Mouse (Mus musculus) cortical plate, adult 2 months (tissue): ENCODE measurements around the gene Tspan9.

Experiments
- CTCF ChIP-seq: fragments of 200-500 bp; IDR thresholded peaks from 2 replicates; pipeline ENCODE4 v1.5.1; 2011; ENCODE audit warnings: mild to moderate bottlenecking, control low read depth, low read length; ENCODE audit not compliant: insufficient read depth; ENCODE audit errors: extremely low read depth
- POLR2A ChIP-seq: fragments of 200-500 bp; IDR thresholded peaks from 2 replicates; pipeline ENCODE4 v1.6.1; 2011; ENCODE audit warnings: mild to moderate bottlenecking, low read length, control low read depth; ENCODE audit not compliant: insufficient read depth; ENCODE audit errors: extremely low read depth

DNA sequence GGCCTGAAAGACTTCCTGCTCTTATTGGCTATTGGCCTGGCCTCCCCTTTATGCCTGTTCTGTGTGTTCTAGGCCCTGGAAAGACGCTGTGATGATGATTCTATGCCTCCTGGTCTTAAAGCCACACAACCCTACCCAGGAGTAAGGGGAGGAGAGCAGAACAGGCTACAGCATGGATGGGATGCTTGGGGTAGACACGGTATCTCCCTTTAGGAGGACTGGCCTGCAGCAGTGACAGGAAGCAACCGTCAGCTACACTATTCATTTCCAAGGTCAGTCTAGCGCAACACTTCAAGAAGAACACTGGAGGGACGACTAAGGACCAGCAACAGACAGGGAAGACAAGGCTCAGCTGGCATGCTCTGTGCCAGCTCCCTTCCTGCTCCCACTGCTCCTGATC is 37.8 kb upstream of the Tspan9 start:
- TF ChIP-seq POLR2A (no peak), CTCF (no peak)
